Mouse (Mus musculus): ENCODE measurements around the gene Aff1.

DNA sequence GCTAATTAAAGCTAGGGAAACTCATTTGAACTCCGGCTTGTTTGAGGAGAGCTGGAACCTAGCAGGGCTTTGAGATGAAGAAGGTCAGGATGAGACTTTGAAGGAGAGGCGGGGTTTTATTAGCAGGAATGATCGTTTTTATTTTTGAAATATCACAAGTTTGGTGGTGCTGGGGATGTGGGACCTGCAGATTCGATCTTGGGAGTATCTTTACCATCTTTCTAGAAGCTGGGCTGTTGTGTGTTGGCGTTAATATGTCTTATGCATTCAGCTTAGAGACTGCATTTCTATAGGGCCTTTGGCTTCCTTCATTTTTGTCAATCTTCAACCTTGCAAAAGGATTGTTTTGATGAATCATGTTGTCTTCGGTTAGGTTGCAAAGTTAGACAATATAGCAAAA is 1.9 kb downstream of the Aff1 start:
- TF ChIP-seq CTCF (IDR thresholded peaks at IDR 0.05; ENCODE audit: borderline replicate concordance, insufficient read depth, low read length) (no peak), POLR2A (IDR thresholded peaks at IDR 0.05; ENCODE audit: low read depth, low read length) (no peak)

All from embryonic fibroblast, embryonic 13.5 days (primary cell).